Mouse (Mus musculus): ENCODE measurements around the gene Hoxd12. TPM values are rescaled to one million over a fixed set of nuclear protein-coding genes. Genes with fewer than 3 reads are reported as not detected.

The Hoxd12 gene
- total RNA-seq, 2 experiments from 2014 or later: not detected

GRCm38 (mm10) chr2:74724244-74725015 is 49.6 kb downstream of the Hoxd12 start:
- no peak for ATAC-seq (replicated peaks; ENCODE audit: low FRiP score, poor library complexity, severe bottlenecking)

- ATAC-seq (replicated peaks; ENCODE audit: low FRiP score, poor library complexity, severe bottlenecking): no peak
These were observed 50.4 kb downstream of the Hoxd12 start for GRCm38 (mm10) chr2:74725171-74725570.

- ATAC-seq (replicated peaks; ENCODE audit: low FRiP score, poor library complexity, severe bottlenecking): no peak
These were observed 51.7 kb downstream of the Hoxd12 start, which contains the start of gene Gm28230 for GRCm38 (mm10) chr2:74726551-74726950. Gene Gm28230, plus strand, starts transcription at chr2:74726728.

- no peak for ATAC-seq (replicated peaks; ENCODE audit: low FRiP score, poor library complexity, severe bottlenecking)
These were observed 52.3 kb downstream of the Hoxd12 start for GRCm38 (mm10) chr2:74726973-74727639.

Other genes with a start within 250 kb of the Hoxd12 start
- 14.0 and 29.4 TPM in 2 replicates for gene Lnpk, start 95.6 kb upstream of the Hoxd12 start, total RNA-seq (2015; ENCODE audit: low replicate concordance)
- gene Lnpk, start 95.6 kb upstream of the Hoxd12 start, total RNA-seq (2017; ENCODE audit: low replicate concordance): 31.1 and 45.9 TPM in 2 replicates
- gene Evx2, start 15.5 kb upstream of the Hoxd12 start, total RNA-seq (2015; ENCODE audit: low replicate concordance): not detected in 2 replicates
- gene Evx2, start 15.5 kb upstream of the Hoxd12 start, total RNA-seq (2017; ENCODE audit: low replicate concordance): not detected in 2 replicates
- gene Hoxd13, start 6.7 kb upstream of the Hoxd12 start, total RNA-seq (2015; ENCODE audit: low replicate concordance): not detected in 2 replicates
- gene Hoxd13, start 6.7 kb upstream of the Hoxd12 start, total RNA-seq (2017; ENCODE audit: low replicate concordance): not detected in 2 replicates
- not detected in 2 replicates for gene Hoxd11, start 4.5 kb downstream of the Hoxd12 start, total RNA-seq (2015; ENCODE audit: low replicate concordance)
- gene Hoxd11, start 4.5 kb downstream of the Hoxd12 start, total RNA-seq (2017; ENCODE audit: low replicate concordance): not detected in 2 replicates
- not detected in 2 replicates for gene Hoxd10, start 16.9 kb downstream of the Hoxd12 start, total RNA-seq (2015; ENCODE audit: low replicate concordance)
- gene Hoxd10, start 16.9 kb downstream of the Hoxd12 start, total RNA-seq (2017; ENCODE audit: low replicate concordance): 0.42 TPM in 1 of 2 replicates, not detected in the other
- gene Hoxd9, start 22.7 kb downstream of the Hoxd12 start, total RNA-seq (2015; ENCODE audit: low replicate concordance): not detected in 2 replicates
- gene Hoxd9, start 22.7 kb downstream of the Hoxd12 start, total RNA-seq (2017; ENCODE audit: low replicate concordance): not detected in 2 replicates
- gene Hoxd8, start 29.6 kb downstream of the Hoxd12 start, total RNA-seq (2015; ENCODE audit: low replicate concordance): not detected in 2 replicates
- gene Hoxd8, start 29.6 kb downstream of the Hoxd12 start, total RNA-seq (2017; ENCODE audit: low replicate concordance): not detected in 2 replicates
- not detected in 2 replicates for gene Hoxd3, start 36.9 kb downstream of the Hoxd12 start, total RNA-seq (2015; ENCODE audit: low replicate concordance)
- gene Hoxd3, start 36.9 kb downstream of the Hoxd12 start, total RNA-seq (2017; ENCODE audit: low replicate concordance): not detected in 2 replicates
- gene Hoxd4, start 36.9 kb downstream of the Hoxd12 start, total RNA-seq (2015; ENCODE audit: low replicate concordance): not detected in 2 replicates
- not detected in 2 replicates for gene Hoxd4, start 36.9 kb downstream of the Hoxd12 start, total RNA-seq (2017; ENCODE audit: low replicate concordance)
- not detected in 2 replicates for gene Gm28230, start 51.7 kb downstream of the Hoxd12 start, total RNA-seq (2015; ENCODE audit: low replicate concordance)
- gene Gm28230, start 51.7 kb downstream of the Hoxd12 start, total RNA-seq (2017; ENCODE audit: low replicate concordance): not detected in 2 replicates
- not detected in 2 replicates for gene Hoxd1, start 88.0 kb downstream of the Hoxd12 start, total RNA-seq (2015; ENCODE audit: low replicate concordance)
- gene Hoxd1, start 88.0 kb downstream of the Hoxd12 start, total RNA-seq (2017; ENCODE audit: low replicate concordance): not detected in 2 replicates
- 25.9 and 36.7 TPM in 2 replicates for gene Mtx2, start 150.8 kb downstream of the Hoxd12 start, total RNA-seq (2015; ENCODE audit: low replicate concordance)
- gene Mtx2, start 150.8 kb downstream of the Hoxd12 start, total RNA-seq (2017; ENCODE audit: low replicate concordance): 4.6 and 7.7 TPM in 2 replicates

Measured in erythroblast, adult 5-6 weeks (primary cell).